Mouse (Mus musculus): Measurements from ENCODE around the gene Prrt2.

DNA sequence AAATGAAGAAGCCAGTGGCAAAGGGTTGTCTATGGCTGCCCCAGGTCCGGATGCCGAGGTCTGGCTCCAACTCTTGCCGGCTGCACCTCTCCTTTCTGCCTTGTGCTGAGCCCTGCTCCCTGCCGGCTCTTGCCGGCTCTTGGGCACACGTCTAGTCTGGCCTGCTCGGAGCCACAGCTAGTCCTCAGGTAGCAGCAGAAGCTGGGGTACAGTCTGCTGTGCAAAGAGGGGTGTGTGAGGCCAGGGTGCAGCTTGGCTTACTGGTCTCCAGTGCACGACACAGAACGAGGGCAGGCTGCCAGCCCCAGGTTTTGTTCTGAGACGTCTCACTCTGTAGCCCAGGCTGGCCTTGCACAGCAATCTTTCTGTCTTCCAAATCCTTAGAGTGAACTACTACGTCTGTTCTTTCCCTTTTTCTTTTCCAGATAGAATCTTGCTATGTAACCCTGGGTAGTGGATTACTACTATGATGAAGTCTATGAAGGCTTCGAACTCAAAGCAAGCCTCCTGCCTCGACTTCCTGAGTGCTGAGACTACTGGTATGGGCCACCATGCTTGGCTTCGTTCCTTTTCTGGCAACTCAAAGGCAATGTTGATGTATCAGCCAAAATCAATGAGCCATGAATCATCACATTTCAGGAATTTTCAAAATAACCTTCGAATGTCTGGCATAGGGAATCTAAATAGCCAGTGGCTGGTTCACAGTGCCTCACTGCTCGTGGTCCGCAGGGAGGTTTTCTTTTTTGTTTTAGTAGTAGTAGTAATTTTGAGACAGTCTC, 11.5 kb downstream of the Prrt2 start:
- no peak for TF ChIP-seq CTCF (IDR thresholded peaks at IDR 0.05; ENCODE audit: insufficient read depth, low read length)
- TF ChIP-seq POLR2A (IDR thresholded peaks at IDR 0.05; ENCODE audit: borderline replicate concordance, extremely low read depth, low read depth, low read length), result no peak

All from lung, adult 2 months (tissue).